Mouse (Mus musculus): Measurements from ENCODE around the gene Dnase2a.
A peak's percentile ranks its signal among the peaks of the same experiment; 100 is the strongest.

DNA sequence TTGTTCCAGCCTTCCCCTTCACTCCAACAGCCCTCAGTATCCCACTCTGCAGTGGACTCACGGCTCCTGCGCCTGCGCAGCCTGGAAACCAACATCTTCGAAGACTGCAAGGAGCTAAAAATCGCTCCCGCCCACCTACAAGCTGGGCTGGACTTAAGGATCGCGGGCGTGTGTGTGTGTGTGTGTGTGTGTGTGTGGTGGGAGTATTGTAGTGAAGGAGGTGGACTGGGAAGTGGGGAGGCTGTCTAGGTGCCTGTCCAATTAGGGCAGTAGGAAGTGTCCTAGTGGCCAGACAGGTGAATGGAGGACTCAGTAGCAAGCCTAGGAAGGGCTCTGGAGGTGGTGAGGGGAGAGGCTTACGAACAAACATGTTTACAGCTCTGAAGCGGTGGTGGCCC lies 36.9 kb downstream of the Dnase2a start:
- TF ChIP-seq CTCF (IDR thresholded peaks at IDR 0.05; ENCODE audit: borderline replicate concordance, insufficient read depth, low read depth, low read length), result peak; percentile 7; the same call in 1 of the 2 replicates
- TF ChIP-seq POLR2A (IDR thresholded peaks at IDR 0.05; ENCODE audit: borderline replicate concordance, insufficient read depth, low read length), result no peak

All from cerebellum, adult 2 months (tissue).